Mouse (Mus musculus) spleen, adult 2 months (tissue): ENCODE measurements around the gene Dab2. TPM values are rescaled to one million over a fixed set of nuclear protein-coding genes. Genes with fewer than 3 reads are reported as not detected.

Experiments
- DNase-seq, 2 experiments: peaks; one replicate each; pipeline versions ENCODE4 v3.0.0 to v3.0.0-alpha.2; 2012 to 2021; ENCODE audit warnings: low spot score in 2 of 2, low read depth in 1 of 2
- H3K27ac ChIP-seq: fragments of 200-500 bp; 2 replicates; pipeline ENCODE4 v1.5.1; 2012; ENCODE audit warnings: low read length, inconsistent platforms; ENCODE audit not compliant: insufficient read depth
- H3K27me3 ChIP-seq: fragments of 200-500 bp; 2 replicates; pipeline ENCODE4 v1.6.1; 2012; ENCODE audit warnings: mild to moderate bottlenecking, moderate library complexity, low read length, inconsistent platforms; ENCODE audit not compliant: control insufficient read depth, insufficient read depth
- H3K36me3 ChIP-seq: fragments of 200-500 bp; 2 replicates; pipeline ENCODE4 v1.6.1; 2012; ENCODE audit warnings: mild to moderate bottlenecking, low read length, inconsistent platforms; ENCODE audit not compliant: control insufficient read depth, insufficient read depth
- H3K4me1 ChIP-seq: fragments of 200-500 bp; 2 replicates; pipeline ENCODE4 v1.6.1; 2011; ENCODE audit warnings: inconsistent platforms; ENCODE audit not compliant: control insufficient read depth, insufficient read depth, insufficient read length
- H3K4me3 ChIP-seq: fragments of 200-500 bp; 2 replicates; pipeline ENCODE4 v1.5.1; 2011; ENCODE audit warnings: mild to moderate bottlenecking, inconsistent platforms; ENCODE audit not compliant: insufficient read depth, insufficient read length; ENCODE audit errors: extremely low read depth
- CTCF ChIP-seq: fragments of 200-500 bp; IDR thresholded peaks from 2 replicates; pipeline ENCODE4 v1.5.1; 2011; ENCODE audit warnings: mild to moderate bottlenecking, inconsistent platforms; ENCODE audit not compliant: insufficient read depth, insufficient read length, insufficient replicate concordance; ENCODE audit errors: extremely low read depth
- POLR2A ChIP-seq: fragments of 200-500 bp; IDR thresholded peaks from 2 replicates; pipeline ENCODE4 v1.6.1; 2011; ENCODE audit warnings: low read depth, low read length, inconsistent platforms
- WGBS: fragments of 180-500 bp; shearing (Covaris S2); methylation state at CpG from one replicate; pipeline ENCODE4 v1.1.7; 2018; 5-methylcytosine and 5-hydroxymethylcytosine counted together
- polyA plus RNA-seq: library from polyadenylated mRNA; depleted of rRNA; stranded (reverse); fragments of >200 nt; gene quantifications from 2 replicates; pipeline ENCODE4 v1.2.3, GENCODE M21; 2012

Dab2 gene
- polyA plus RNA-seq, 1 experiment = 5.2 TPM

GRCm38 (mm10) chr15:6322311-6322710, 22.7 kb downstream of the Dab2 start:
- H3K4me1 ChIP-seq = no peaks in the 10 kb centered on the region
- H3K27me3 ChIP-seq = no peaks in the 10 kb centered on the region
- H3K27ac ChIP-seq = no peak overlapping the region
- no peak for DNase-seq
- no peaks in the 10 kb centered on the region for H3K36me3 ChIP-seq
- TF ChIP-seq POLR2A (no peak), CTCF (no peak)
- 83% methylated on average over 5 of the region's 5 CpGs for WGBS
- H3K4me3 ChIP-seq = no peak overlapping the region

DNA sequence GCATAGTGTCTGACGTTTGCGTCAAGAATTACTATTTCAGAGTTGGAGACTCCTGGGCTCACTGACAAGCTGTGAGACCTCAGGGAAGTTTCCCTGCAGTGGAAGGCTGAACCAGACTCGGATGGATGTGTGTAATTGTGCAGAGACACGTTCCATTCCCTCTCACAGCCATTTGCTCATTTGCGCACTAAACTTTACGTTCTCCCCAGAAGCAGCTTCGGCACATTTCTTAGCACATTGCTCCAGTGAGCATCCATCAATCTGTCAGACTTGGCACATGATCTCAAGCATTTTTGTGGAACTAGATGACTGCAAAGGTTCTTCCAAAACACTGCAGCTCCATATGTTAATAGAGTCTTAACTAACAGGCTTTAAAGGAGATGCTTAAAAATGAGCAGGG, 24.0 kb downstream of the Dab2 start:
- H3K27ac ChIP-seq = no peak overlapping the region
- no peaks in the 10 kb centered on the region for H3K36me3 ChIP-seq
- H3K4me3 ChIP-seq = no peak overlapping the region
- no peaks in the 10 kb centered on the region for H3K4me1 ChIP-seq
- DNase-seq = no peak
- TF ChIP-seq CTCF (no peak), POLR2A (no peak)
- no peaks in the 10 kb centered on the region for H3K27me3 ChIP-seq
- 88% methylated on average over 7 of the region's 7 CpGs for WGBS

DNA sequence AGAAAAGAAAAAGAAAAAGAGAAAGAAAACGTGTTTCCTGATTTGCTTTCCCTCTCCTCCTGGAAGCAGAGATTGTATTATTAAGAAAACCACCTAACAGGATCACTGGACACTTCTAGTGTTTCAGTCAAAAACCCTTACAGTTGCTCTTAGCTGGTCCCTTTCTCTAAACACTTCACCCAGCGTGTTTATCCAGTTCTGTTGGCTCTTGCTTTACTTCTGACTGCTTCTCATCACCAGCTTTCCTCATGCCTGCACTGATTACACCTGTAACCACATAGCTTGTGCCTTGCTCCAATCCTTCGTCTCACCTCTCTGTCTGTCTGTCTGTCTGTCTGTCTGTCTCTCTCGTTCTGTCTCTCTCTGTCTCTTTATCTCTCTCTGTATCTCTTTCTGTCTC, 25.9 kb downstream of the Dab2 start:
- Histone ChIP-seq H3K36me3 (no peaks in the 10 kb centered on the region), H3K27ac (no peak overlapping the region), H3K4me1 (no peaks in the 10 kb centered on the region), H3K27me3 (no peaks in the 10 kb centered on the region), H3K4me3 (no peak overlapping the region)
- TF ChIP-seq CTCF (no peak), POLR2A (no peak)
- 85% methylated on average over 4 of the region's 4 CpGs for WGBS
- DNase-seq = no peak

DNA sequence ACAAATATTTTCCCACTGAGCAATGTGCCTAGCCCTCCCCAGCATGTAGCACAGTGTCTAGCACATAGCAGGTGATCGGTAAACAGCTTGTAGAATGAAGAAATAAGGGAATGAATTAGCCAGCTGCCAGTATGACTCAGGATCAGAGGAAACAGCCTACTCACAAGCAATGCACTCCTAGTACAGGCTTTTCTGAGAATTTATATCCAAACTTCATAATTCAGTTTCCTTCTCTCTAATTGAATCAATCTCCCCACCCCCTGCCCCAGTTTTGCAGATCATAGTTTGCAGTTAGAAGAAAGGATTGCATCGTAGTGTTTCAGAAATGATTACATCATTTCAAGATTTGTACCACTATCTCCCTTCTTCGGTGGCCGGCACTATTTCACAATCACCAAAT, 26.4 kb downstream of the Dab2 start:
- H3K27ac ChIP-seq = no peak overlapping the region
- no peaks in the 10 kb centered on the region for H3K36me3 ChIP-seq
- 81% methylated on average over 4 of the region's 4 CpGs for WGBS
- H3K27me3 ChIP-seq = no peaks in the 10 kb centered on the region
- no peaks in the 10 kb centered on the region for H3K4me1 ChIP-seq
- TF ChIP-seq CTCF (no peak), POLR2A (no peak)
- no peak for DNase-seq
- no peak overlapping the region for H3K4me3 ChIP-seq

GRCm38 (mm10) chr15:6331380-6331779, 31.8 kb downstream of the Dab2 start:
- Histone ChIP-seq H3K4me3 (no peak overlapping the region), H3K4me1 (no peaks in the 10 kb centered on the region), H3K27ac (no peak overlapping the region), H3K27me3 (no peaks in the 10 kb centered on the region), H3K36me3 (no peaks in the 10 kb centered on the region)
- no peak for DNase-seq
- WGBS = 77% methylated on average over 2 of the region's 2 CpGs
- TF ChIP-seq CTCF = no peak
- TF ChIP-seq POLR2A = no peak

- no peak for DNase-seq
- H3K27ac ChIP-seq = no peak overlapping the region
- H3K4me3 ChIP-seq = no peak overlapping the region
- no peaks in the 10 kb centered on the region; the same call in 1 of the 2 replicates for H3K4me1 ChIP-seq
- 45% methylated on average over 1 of the region's 1 CpGs for WGBS
- no peaks in the 10 kb centered on the region; the same call in 1 of the 2 replicates for H3K27me3 ChIP-seq
- no peaks in the 10 kb centered on the region for H3K36me3 ChIP-seq
- TF ChIP-seq POLR2A = no peak
- no peak for TF ChIP-seq CTCF
Measured at GRCm38 (mm10) chr15:6334664-6335206, 35.1 kb downstream of the Dab2 start.

DNA sequence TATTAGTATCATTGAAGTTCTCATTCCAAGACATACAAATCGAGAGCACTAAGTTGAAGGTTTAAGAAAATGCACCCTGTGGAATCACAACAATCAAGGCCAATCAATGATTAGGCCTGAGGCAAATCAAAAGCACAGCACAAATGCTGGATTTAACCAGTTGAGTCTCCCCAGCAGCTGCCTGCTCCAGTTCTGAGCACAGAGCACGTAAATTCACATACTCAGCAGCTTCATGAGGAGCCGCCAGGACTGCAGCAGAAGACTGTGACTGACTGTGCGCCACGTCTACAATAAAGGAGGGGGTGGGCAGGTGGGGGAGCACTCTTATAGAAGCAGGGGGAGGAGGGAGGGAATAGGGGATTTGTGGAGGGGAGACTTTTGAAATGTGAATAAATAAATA, 40.2 kb downstream of the Dab2 start:
- Histone ChIP-seq H3K27ac (no peak overlapping the region), H3K36me3 (no peaks in the 10 kb centered on the region), H3K4me1 (peaks cover 3% of the 10 kb centered on the region), H3K4me3 (no peak overlapping the region), H3K27me3 (no peaks in the 10 kb centered on the region; the same call in 1 of the 2 replicates)
- 96% methylated on average over 5 of the region's 5 CpGs for WGBS
- no peak for DNase-seq
- TF ChIP-seq CTCF = no peak
- no peak for TF ChIP-seq POLR2A
